Mouse (Mus musculus): Measurements from ENCODE around the gene Plxnd1. TPM values are rescaled to one million over a fixed set of nuclear protein-coding genes. Genes with fewer than 3 reads are reported as not detected.
A peak's percentile ranks its signal among the peaks of the same experiment; 100 is the strongest.

Gene Plxnd1
- 28.4 and 28.8 TPM in 2 replicates for polyA plus RNA-seq (2011; ENCODE audit: insufficient read length, low read depth, missing spikeins)

DNA sequence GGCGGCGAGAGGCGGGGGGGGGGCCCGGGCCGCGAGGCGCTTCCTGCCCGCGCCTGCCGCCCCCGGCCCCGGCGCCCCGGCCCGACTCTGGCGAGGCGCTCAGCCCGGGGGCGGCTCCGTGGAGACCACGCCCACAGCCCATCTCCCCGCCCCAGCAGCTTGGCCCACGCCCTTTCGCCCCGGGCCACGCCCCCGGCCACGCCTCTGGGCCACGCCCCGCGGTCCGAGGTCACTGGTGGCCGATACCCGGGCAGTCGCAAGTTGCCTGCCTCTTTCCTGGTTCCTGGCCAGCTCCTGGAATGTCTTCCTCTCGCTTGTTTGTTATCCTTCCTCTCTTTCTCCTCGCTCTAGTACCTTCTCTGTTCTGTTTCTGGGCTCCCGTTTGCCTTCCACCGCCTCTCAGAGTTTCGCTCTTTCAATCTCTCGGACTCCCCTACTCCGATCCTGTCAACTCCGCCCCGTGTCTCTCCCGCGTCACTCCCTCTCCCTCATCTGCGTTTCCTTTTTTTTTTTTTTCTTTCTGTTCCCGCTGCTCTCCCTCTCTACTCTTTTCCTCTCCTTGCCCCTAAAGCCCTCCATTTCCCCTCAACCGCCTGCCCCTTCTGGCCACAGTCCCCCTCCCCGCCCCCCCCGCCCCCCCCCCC is at the start of gene Plxnd1:
TSS of gene Plxnd1 (minus strand) at position 129 of the 644 bp plus-strand sequence.
- Histone ChIP-seq H3K4me3 (ENCODE audit: insufficient read depth, low read length) (peak within 1 kb of the TSS; percentile 55), H3K27ac (ENCODE audit: insufficient read depth, low read length) (peak within 1 kb of the TSS; percentile 53), H3K4me1 (ENCODE audit: control insufficient read depth, insufficient read depth, low read length) (peaks cover 2% of the 10 kb centered on the region; the same call in 1 of the 2 replicates)
- TF ChIP-seq CTCF (IDR thresholded peaks at IDR 0.05; ENCODE audit: borderline replicate concordance, insufficient read depth, low read length) (no peak), POLR2A (IDR thresholded peaks at IDR 0.05; ENCODE audit: low read depth, low read length) (peak; percentile 79)

DNA sequence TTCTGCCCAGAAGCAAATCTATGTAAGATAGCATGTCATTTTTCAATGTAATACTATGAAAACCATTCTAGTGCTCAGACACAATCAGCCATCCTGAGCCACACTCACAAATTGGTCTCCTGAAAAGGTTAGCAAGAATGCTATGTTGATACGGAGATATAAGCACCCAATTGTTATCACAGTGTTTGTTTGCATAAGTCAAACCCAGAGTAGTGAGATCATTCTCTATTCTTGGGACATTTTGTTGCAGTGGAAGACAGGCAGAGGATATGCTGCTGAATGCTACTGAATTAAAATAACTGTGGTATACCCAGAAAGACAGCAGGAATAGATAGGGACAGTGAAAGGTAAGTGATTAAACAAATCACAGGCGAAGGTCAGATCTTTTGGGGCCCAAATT is 49.2 kb upstream of the Plxnd1 start:
- TF ChIP-seq POLR2A (IDR thresholded peaks at IDR 0.05; ENCODE audit: low read depth, low read length), result no peak
- no peak for TF ChIP-seq CTCF (IDR thresholded peaks at IDR 0.05; ENCODE audit: borderline replicate concordance, insufficient read depth, low read length)
- Histone ChIP-seq H3K4me1 (ENCODE audit: control insufficient read depth, insufficient read depth, low read length) (peaks cover 5% of the 10 kb centered on the region), H3K27ac (ENCODE audit: insufficient read depth, low read length) (no peak overlapping the region), H3K4me3 (ENCODE audit: insufficient read depth, low read length) (no peak overlapping the region)

DNA sequence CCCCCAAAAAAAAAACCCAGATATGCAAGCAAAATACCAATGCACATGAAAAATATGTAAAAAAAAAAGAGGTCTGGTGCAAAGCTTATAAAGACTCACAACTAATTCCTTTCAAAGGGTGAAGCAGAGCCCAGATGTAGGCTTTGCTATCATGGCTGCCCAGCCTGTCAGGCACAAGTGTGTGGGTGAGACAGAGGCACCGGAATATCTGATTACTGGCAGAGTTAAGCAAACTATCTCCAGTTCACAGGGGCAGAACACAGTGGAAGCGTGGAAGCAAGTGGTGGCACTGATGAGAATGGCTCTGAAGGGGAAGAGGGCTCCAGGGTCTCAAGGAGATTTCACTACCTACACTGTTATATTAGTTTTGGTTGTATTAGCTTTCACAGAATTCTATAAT is 43.4 kb upstream of the Plxnd1 start:
- H3K4me1 ChIP-seq (ENCODE audit: control insufficient read depth, insufficient read depth, low read length), result no peaks in the 10 kb centered on the region
- no peak overlapping the region for H3K4me3 ChIP-seq (ENCODE audit: insufficient read depth, low read length)
- no peak overlapping the region for H3K27ac ChIP-seq (ENCODE audit: insufficient read depth, low read length)
- TF ChIP-seq POLR2A (IDR thresholded peaks at IDR 0.05; ENCODE audit: low read depth, low read length), result no peak
- no peak for TF ChIP-seq CTCF (IDR thresholded peaks at IDR 0.05; ENCODE audit: borderline replicate concordance, insufficient read depth, low read length)

DNA sequence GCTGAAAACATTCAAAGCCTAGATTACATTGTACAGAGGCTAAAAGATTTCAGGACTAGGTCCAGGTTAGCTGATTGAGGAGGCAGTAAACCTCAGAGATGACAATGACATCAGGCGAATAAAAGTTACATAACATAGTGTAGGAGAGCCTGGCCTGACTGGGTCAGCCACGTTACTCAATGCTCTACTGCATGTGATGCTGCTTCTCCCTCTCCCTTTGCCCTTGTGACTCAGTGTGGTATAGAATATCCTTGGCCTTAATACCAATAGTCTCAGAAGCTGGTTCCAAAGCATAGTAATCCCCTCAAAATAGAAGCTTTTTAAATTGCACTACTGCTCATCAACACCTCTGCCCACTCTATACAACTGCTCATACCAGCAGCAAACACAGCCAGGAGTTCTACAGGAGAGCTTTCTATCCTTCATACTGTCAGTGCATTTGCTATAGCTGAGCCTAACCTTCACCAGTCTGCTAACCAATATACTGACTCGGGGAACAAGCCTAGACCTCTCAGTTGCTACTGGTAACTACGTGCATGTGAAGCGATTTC is 42.6 kb upstream of the Plxnd1 start:
- TF ChIP-seq POLR2A (IDR thresholded peaks at IDR 0.05; ENCODE audit: low read depth, low read length) (no peak), CTCF (IDR thresholded peaks at IDR 0.05; ENCODE audit: borderline replicate concordance, insufficient read depth, low read length) (no peak)
- Histone ChIP-seq H3K4me3 (ENCODE audit: insufficient read depth, low read length) (no peak overlapping the region), H3K27ac (ENCODE audit: insufficient read depth, low read length) (no peak overlapping the region), H3K4me1 (ENCODE audit: control insufficient read depth, insufficient read depth, low read length) (no peaks in the 10 kb centered on the region)

- Histone ChIP-seq H3K4me1 (ENCODE audit: control insufficient read depth, insufficient read depth, low read length) (no peaks in the 10 kb centered on the region), H3K27ac (ENCODE audit: insufficient read depth, low read length) (no peak overlapping the region)
Measured at GRCm38 (mm10) chr6:116036555-116036954, 41.8 kb upstream of the Plxnd1 start.

GRCm38 (mm10) chr6:116031052-116031451 is 36.2 kb upstream of the Plxnd1 start:
- no peak for TF ChIP-seq CTCF (IDR thresholded peaks at IDR 0.05; ENCODE audit: borderline replicate concordance, insufficient read depth, low read length)
- TF ChIP-seq POLR2A (IDR thresholded peaks at IDR 0.05; ENCODE audit: low read depth, low read length), result no peak
- H3K4me3 ChIP-seq (ENCODE audit: insufficient read depth, low read length), result no peak overlapping the region
- no peaks in the 10 kb centered on the region for H3K4me1 ChIP-seq (ENCODE audit: control insufficient read depth, insufficient read depth, low read length)
- H3K27ac ChIP-seq (ENCODE audit: insufficient read depth, low read length), result no peak overlapping the region

More at GRCm38 (mm10) chr6:116036555-116036954, 41.8 kb upstream of the Plxnd1 start:
- no peak overlapping the region for H3K4me3 ChIP-seq (ENCODE audit: insufficient read depth, low read length)
- TF ChIP-seq CTCF (IDR thresholded peaks at IDR 0.05; ENCODE audit: borderline replicate concordance, insufficient read depth, low read length) (no peak), POLR2A (IDR thresholded peaks at IDR 0.05; ENCODE audit: low read depth, low read length) (no peak)

GRCm38 (mm10) chr6:116024666-116025065 is 29.9 kb upstream of the Plxnd1 start:
- Histone ChIP-seq H3K4me1 (ENCODE audit: control insufficient read depth, insufficient read depth, low read length) (no peaks in the 10 kb centered on the region), H3K4me3 (ENCODE audit: insufficient read depth, low read length) (no peak overlapping the region), H3K27ac (ENCODE audit: insufficient read depth, low read length) (no peak overlapping the region)
- TF ChIP-seq POLR2A (IDR thresholded peaks at IDR 0.05; ENCODE audit: low read depth, low read length) (no peak), CTCF (IDR thresholded peaks at IDR 0.05; ENCODE audit: borderline replicate concordance, insufficient read depth, low read length) (no peak)

GRCm38 (mm10) chr6:116021961-116022485 is 27.2 kb upstream of the Plxnd1 start:
- Histone ChIP-seq H3K4me1 (ENCODE audit: control insufficient read depth, insufficient read depth, low read length) (no peaks in the 10 kb centered on the region), H3K4me3 (ENCODE audit: insufficient read depth, low read length) (no peak overlapping the region), H3K27ac (ENCODE audit: insufficient read depth, low read length) (no peak overlapping the region)
- no peak for TF ChIP-seq CTCF (IDR thresholded peaks at IDR 0.05; ENCODE audit: borderline replicate concordance, insufficient read depth, low read length)
- TF ChIP-seq POLR2A (IDR thresholded peaks at IDR 0.05; ENCODE audit: low read depth, low read length), result no peak

DNA sequence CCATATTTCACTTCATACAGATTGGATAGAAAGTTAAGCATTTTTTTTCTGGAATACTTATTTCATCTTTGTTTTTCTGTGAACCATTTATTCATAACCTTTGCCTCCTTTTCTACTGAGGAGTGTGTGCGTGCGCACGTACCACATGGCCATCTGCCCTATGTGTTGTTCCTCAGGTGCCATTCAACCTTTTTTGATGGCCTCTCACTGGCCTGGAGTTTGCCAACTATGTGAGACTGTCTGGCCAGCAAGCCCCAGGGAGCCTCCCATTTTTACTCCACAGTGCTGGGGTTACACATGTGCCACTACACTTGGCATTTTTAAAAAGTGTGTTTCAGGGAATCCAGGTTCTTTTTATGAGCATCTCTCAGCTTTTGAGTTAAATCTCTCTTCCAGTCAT is 21.1 kb upstream of the Plxnd1 start:
- no peaks in the 10 kb centered on the region for H3K4me1 ChIP-seq (ENCODE audit: control insufficient read depth, insufficient read depth, low read length)
- no peak for TF ChIP-seq CTCF (IDR thresholded peaks at IDR 0.05; ENCODE audit: borderline replicate concordance, insufficient read depth, low read length)
- TF ChIP-seq POLR2A (IDR thresholded peaks at IDR 0.05; ENCODE audit: low read depth, low read length), result no peak
- no peak overlapping the region for H3K4me3 ChIP-seq (ENCODE audit: insufficient read depth, low read length)
- no peak overlapping the region for H3K27ac ChIP-seq (ENCODE audit: insufficient read depth, low read length)

DNA sequence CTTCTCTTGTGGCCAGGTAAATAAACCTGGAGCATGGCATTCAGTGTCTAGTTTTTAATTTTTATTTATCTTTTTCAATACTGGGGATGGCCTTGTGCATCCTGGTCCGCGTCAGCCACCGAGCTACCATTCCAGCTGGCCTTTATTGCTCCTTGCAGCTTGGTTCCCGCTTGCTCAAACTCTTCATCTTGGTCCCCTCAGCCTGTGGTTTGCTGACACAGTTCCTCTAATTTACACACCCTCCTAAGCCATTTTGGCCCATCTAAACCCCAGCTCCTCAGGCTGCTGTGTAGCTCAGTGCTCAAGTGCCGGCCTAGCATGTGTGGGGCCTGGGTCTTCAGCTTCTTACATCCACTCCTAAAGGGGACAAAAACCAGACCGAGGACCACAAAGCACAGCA is 19.3 kb upstream of the Plxnd1 start:
- no peak overlapping the region for H3K4me3 ChIP-seq (ENCODE audit: insufficient read depth, low read length)
- no peaks in the 10 kb centered on the region for H3K4me1 ChIP-seq (ENCODE audit: control insufficient read depth, insufficient read depth, low read length)
- H3K27ac ChIP-seq (ENCODE audit: insufficient read depth, low read length), result no peak overlapping the region
- no peak for TF ChIP-seq POLR2A (IDR thresholded peaks at IDR 0.05; ENCODE audit: low read depth, low read length)
- TF ChIP-seq CTCF (IDR thresholded peaks at IDR 0.05; ENCODE audit: borderline replicate concordance, insufficient read depth, low read length), result no peak
